Mouse (Mus musculus) forebrain, embryonic 16.5 days (tissue): Measurements from ENCODE around the gene Pnp2. TPM values are rescaled to one million over a fixed set of nuclear protein-coding genes. Genes with fewer than 3 reads are reported as not detected.
"Not testable (repeated sequence)": the region's sequence is repeated elsewhere in the genome, so short reads cannot be mapped to it uniquely, and the experiment has no call there.

Experiments used
- ATAC-seq: fragments of 200-750 bp; cut with Nextera tagmentation; 2 replicates; pipeline ENCODE4 v1.8.0; 2017; ENCODE audit warnings: mild to moderate bottlenecking, moderate library complexity
- H3K27ac ChIP-seq: fragments of 300-500 bp; sonication (generic); 2 replicates; pipeline ENCODE4 v1.5.1; 2014; ENCODE audit warnings: low read length, control low read depth
- H3K27me3 ChIP-seq: fragments of 300-500 bp; sonication (generic); replicated peaks from 2 replicates; pipeline ENCODE4 v1.6.1; 2014; ENCODE audit warnings: low read length; ENCODE audit not compliant: control insufficient read depth, insufficient read depth
- H3K36me3 ChIP-seq: fragments of 300-500 bp; sonication (generic); 2 replicates; pipeline ENCODE4 v1.6.1; 2014; ENCODE audit not compliant: control insufficient read depth, insufficient read depth
- H3K4me1 ChIP-seq: fragments of 300-500 bp; sonication (generic); replicated peaks from 2 replicates; pipeline ENCODE4 v1.6.1; 2014; ENCODE audit warnings: low read length; ENCODE audit not compliant: control insufficient read depth, insufficient read depth
- H3K4me2 ChIP-seq: fragments of 300-500 bp; sonication (generic); 2 replicates; pipeline ENCODE4 v1.6.1; 2014; ENCODE audit warnings: mild to moderate bottlenecking, low read length, control low read depth
- H3K4me3 ChIP-seq: fragments of 300-500 bp; sonication (generic); replicated peaks from 2 replicates; pipeline ENCODE4 v1.5.1; 2014; ENCODE audit warnings: mild to moderate bottlenecking, low read length, control low read depth
- H3K9ac ChIP-seq: fragments of 300-500 bp; sonication (generic); replicated peaks from 2 replicates; pipeline ENCODE4 v1.6.1; 2014; ENCODE audit warnings: low read depth, low read length, control low read depth
- H3K9me3 ChIP-seq: fragments of 300-500 bp; sonication (generic); 2 replicates; pipeline ENCODE4 v1.6.1; 2016; ENCODE audit warnings: low read length; ENCODE audit not compliant: control insufficient read depth
- WGBS: fragments of 180-500 bp; shearing (Covaris S2); extraction: QIAGEN DNeasy Blood & Tissue Kit; methylation state at CpG from one replicate; pipeline ENCODE4 v1.1.7; 2014; 5-methylcytosine and 5-hydroxymethylcytosine counted together
- polyA plus RNA-seq: library from polyadenylated mRNA; unstranded; fragments of >200 nt; fragmentation: Nextera tagmentation; extraction: Ambion mirVana; gene quantifications from 2 replicates; pipeline ENCODE4 v1.2.1, GENCODE M21; 2015

Gene Pnp2
- polyA plus RNA-seq, 1 experiment from 2014 or later: 0.63 TPM

GRCm38 (mm10) chr14:50973054-50973453 is 17.3 kb downstream of the Pnp2 start:
- ATAC-seq, H3K36me3 ChIP-seq, H3K9me3 ChIP-seq, H3K4me3 ChIP-seq, H3K9ac ChIP-seq, H3K4me1 ChIP-seq, H3K4me2 ChIP-seq, H3K27me3 ChIP-seq, H3K27ac ChIP-seq: not testable (repeated sequence)
- 85% methylated on average over 5 of the region's 5 CpGs for WGBS

- H3K9ac ChIP-seq: no peak overlapping the region
- H3K4me1 ChIP-seq: peaks cover 6% of the 10 kb centered on the region; the same call in 1 of the 2 replicates
- H3K27ac ChIP-seq: no peak overlapping the region
- no peak overlapping the region for H3K4me3 ChIP-seq
- no peak for ATAC-seq
- WGBS: 16% methylated on average over 4 of the region's 4 CpGs
- H3K36me3 ChIP-seq: no peaks in the 10 kb centered on the region
- H3K4me2 ChIP-seq: no peak overlapping the region
- no peaks in the 10 kb centered on the region for H3K9me3 ChIP-seq
- no peaks in the 10 kb centered on the region for H3K27me3 ChIP-seq
Observed at GRCm38 (mm10) chr14:50973700-50974099, 17.9 kb downstream of the Pnp2 start.

GRCm38 (mm10) chr14:50975001-50975400 is 19.2 kb downstream of the Pnp2 start:
- Histone ChIP-seq H3K4me1 (no peaks in the 10 kb centered on the region; the same call in 1 of the 2 replicates), H3K4me2 (no peak overlapping the region), H3K9ac (no peak overlapping the region), H3K4me3 (no peak overlapping the region), H3K9me3 (no peaks in the 10 kb centered on the region), H3K36me3 (no peaks in the 10 kb centered on the region), H3K27me3 (no peaks in the 10 kb centered on the region), H3K27ac (no peak overlapping the region)
- WGBS: 49% methylated on average over 5 of the region's 5 CpGs
- no peak for ATAC-seq

GRCm38 (mm10) chr14:50976674-50977073 is 20.9 kb downstream of the Pnp2 start:
- Histone ChIP-seq H3K4me1 (no peaks in the 10 kb centered on the region), H3K9me3 (no peaks in the 10 kb centered on the region), H3K27ac (no peak overlapping the region), H3K9ac (no peak overlapping the region), H3K27me3 (no peaks in the 10 kb centered on the region), H3K4me3 (no peak overlapping the region), H3K36me3 (no peaks in the 10 kb centered on the region), H3K4me2 (no peak overlapping the region)
- WGBS: 6% methylated on average over 9 of the region's 9 CpGs
- no peak for ATAC-seq

- H3K4me3 ChIP-seq, H3K36me3 ChIP-seq, H3K27ac ChIP-seq, H3K9ac ChIP-seq, H3K9me3 ChIP-seq, H3K4me1 ChIP-seq, ATAC-seq, H3K27me3 ChIP-seq, H3K4me2 ChIP-seq: not testable (repeated sequence)
- 91% methylated on average over 6 of the region's 6 CpGs for WGBS
Observed at GRCm38 (mm10) chr14:50978451-50978850, 22.7 kb downstream of the Pnp2 start.

GRCm38 (mm10) chr14:50979631-50980030 is 23.8 kb downstream of the Pnp2 start:
- H3K36me3 ChIP-seq: no peaks in the 10 kb centered on the region
- no peaks in the 10 kb centered on the region for H3K4me1 ChIP-seq
- H3K4me3 ChIP-seq: no peak overlapping the region
- H3K4me2 ChIP-seq: no peak overlapping the region
- H3K27ac ChIP-seq: no peak overlapping the region
- H3K27me3 ChIP-seq: no peaks in the 10 kb centered on the region
- no peaks in the 10 kb centered on the region for H3K9me3 ChIP-seq
- no peak for ATAC-seq
- no peak overlapping the region for H3K9ac ChIP-seq

GRCm38 (mm10) chr14:50981207-50981606 is 25.4 kb downstream of the Pnp2 start:
- no peak for ATAC-seq
- no peaks in the 10 kb centered on the region for H3K9me3 ChIP-seq
- WGBS: 57% methylated on average over 2 of the region's 2 CpGs

GRCm38 (mm10) chr14:50981837-50982236 is 26.0 kb downstream of the Pnp2 start:
- H3K4me2 ChIP-seq: no peak overlapping the region
- H3K4me1 ChIP-seq: no peaks in the 10 kb centered on the region
- WGBS: 89% methylated on average over 5 of the region's 5 CpGs
- no peaks in the 10 kb centered on the region for H3K36me3 ChIP-seq
- H3K27me3 ChIP-seq: no peaks in the 10 kb centered on the region
- H3K9ac ChIP-seq: no peak overlapping the region
- no peak overlapping the region for H3K4me3 ChIP-seq
- H3K27ac ChIP-seq: no peak overlapping the region
- ATAC-seq: no peak
- no peaks in the 10 kb centered on the region for H3K9me3 ChIP-seq

More at GRCm38 (mm10) chr14:50981207-50981606, 25.4 kb downstream of the Pnp2 start:
- Histone ChIP-seq H3K9ac (no peak overlapping the region), H3K27me3 (no peaks in the 10 kb centered on the region), H3K4me2 (no peak overlapping the region), H3K36me3 (no peaks in the 10 kb centered on the region), H3K27ac (no peak overlapping the region), H3K4me1 (no peaks in the 10 kb centered on the region), H3K4me3 (no peak overlapping the region)

- Histone ChIP-seq H3K27ac (no peak overlapping the region), H3K27me3 (no peaks in the 10 kb centered on the region), H3K9ac (no peak overlapping the region), H3K36me3 (no peaks in the 10 kb centered on the region), H3K9me3 (no peaks in the 10 kb centered on the region), H3K4me3 (no peak overlapping the region), H3K4me2 (no peak overlapping the region), H3K4me1 (no peaks in the 10 kb centered on the region)
- 93% methylated on average over 2 of the region's 2 CpGs for WGBS
- no peak for ATAC-seq
Observed at GRCm38 (mm10) chr14:50987668-50988067, 31.9 kb downstream of the Pnp2 start.

GRCm38 (mm10) chr14:50991037-50991436 is 35.2 kb downstream of the Pnp2 start:
- H3K9me3 ChIP-seq: no peaks in the 10 kb centered on the region
- H3K27me3 ChIP-seq: no peaks in the 10 kb centered on the region
- H3K27ac ChIP-seq: no peak overlapping the region
- no peaks in the 10 kb centered on the region for H3K4me1 ChIP-seq
- WGBS: 88% methylated on average over 3 of the region's 3 CpGs
- H3K4me2 ChIP-seq: no peak overlapping the region
- ATAC-seq: no peak
- H3K36me3 ChIP-seq: no peaks in the 10 kb centered on the region
- no peak overlapping the region for H3K9ac ChIP-seq
- H3K4me3 ChIP-seq: no peak overlapping the region
